Mouse (Mus musculus): Measurements from ENCODE around the gene Sh2d5.

Sh2d5 gene

DNA sequence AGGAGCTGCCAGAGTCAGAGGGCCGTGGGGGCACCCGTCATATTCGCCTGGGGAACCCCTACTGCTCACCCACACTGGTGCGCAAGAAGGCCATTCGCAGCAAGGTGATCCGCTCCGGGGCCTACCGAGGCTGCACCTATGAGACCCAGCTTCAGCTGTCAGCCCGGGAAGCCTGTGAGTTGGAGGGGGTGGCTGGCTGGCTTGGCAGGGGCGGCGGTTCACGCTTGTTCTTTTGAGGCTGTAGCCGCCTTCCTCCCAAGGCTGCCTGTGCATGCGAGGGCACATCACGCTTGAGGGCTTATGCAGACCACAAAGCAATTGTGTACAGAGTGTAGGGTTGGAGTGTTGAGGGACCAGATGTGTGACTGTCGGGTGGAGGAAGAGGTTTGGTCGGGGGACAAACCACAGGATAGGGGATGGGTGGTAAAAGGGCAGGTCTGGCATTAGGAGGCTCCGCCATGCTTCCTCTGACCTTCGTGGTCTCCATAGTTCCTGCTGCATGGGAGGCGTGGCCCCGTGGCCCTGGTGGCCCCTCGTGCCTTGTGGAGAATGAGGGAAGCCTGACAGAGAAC is 7.0 kb downstream of the Sh2d5 start:
- in situ Hi-C loops (cut with MboI; ENCODE audit: unreplicated experiment in 2 of 2): no loop called here

- in situ Hi-C loops (cut with MboI; ENCODE audit: unreplicated experiment in 2 of 2): no loop called here
These were observed 8.5 kb downstream of the Sh2d5 start for GRCm38 (mm10) chr4:138258663-138259062.

DNA sequence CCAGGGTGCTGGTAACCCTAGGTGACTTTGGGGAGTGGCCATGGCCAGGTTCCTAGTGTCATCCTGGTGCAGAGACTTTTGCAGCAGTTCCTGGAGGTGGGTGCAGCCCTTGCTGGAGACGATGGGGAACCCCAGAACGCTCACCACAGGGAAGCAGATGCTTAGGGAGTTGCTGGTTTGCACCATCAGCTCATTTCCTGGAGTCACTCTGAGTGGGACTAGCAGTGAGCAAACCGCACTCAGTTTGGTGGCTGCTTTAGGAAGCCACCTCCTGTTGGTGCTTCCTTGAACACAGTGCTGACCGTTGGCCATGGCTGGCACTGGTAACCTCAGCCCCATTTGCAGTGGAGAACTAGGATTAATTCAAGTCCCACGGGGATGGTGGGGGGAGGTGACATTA is 9.3 kb downstream of the Sh2d5 start:
- in situ Hi-C loops (cut with MboI; ENCODE audit: unreplicated experiment in 2 of 2): no loop called here

GRCm38 (mm10) chr4:138261843-138262681 is 11.9 kb downstream of the Sh2d5 start:
- in situ Hi-C loops (cut with MboI; ENCODE audit: unreplicated experiment in 2 of 2): loop anchor here in 1 of 2 experiments (5.0 kb wide), 1 partner anchor 45 kb away; the partner anchor contains the start of gene Hp1bp3

DNA sequence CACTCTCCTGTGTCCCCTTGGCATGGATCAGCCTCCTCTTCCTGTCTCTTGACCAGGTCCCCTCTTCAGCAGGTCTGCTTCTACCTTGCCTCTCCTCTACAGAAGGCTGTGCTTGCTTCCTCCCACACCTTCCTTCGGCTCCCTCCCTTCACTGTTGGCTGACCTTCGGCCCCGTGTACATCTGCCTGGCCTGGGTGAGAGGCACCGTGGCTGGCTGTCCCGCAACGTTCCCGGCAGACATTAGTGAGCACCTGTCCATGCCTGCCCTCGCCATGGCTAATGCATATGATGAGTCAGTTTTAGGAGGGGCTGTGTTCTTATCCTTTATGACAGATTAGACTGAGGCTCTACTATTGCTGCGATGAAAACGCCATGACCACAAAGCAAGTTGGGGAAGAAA is 17.7 kb downstream of the Sh2d5 start:
- in situ Hi-C loops (cut with MboI; ENCODE audit: unreplicated experiment in 2 of 2): no loop called here

GRCm38 (mm10) chr4:138272011-138272997 is 22.1 kb downstream of the Sh2d5 start:
- in situ Hi-C loops (cut with MboI; ENCODE audit: unreplicated experiment in 2 of 2): no loop called here

DNA sequence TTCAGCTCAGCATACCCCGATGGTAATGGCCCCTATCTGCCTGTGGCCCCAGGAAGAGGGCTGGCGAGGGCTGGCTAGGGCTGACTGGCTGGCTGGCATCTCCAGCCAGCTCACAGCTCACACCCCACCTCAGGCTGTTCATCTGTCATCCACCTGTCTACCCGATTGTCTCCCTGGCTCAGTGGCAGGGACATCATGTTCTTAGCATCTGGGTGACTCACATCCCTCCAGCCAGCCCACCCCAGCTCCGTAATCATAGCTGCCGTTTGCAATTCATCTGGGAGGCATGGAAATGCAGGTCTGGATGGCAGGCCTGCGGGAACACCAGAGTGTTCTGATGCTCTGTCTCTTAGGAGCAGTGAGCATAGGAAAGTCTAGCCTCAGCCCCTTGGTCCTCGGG is 28.1 kb downstream of the Sh2d5 start:
- in situ Hi-C loops (cut with MboI; ENCODE audit: unreplicated experiment in 2 of 2): loop anchor here in 1 of 2 experiments (25.0 kb wide), 1 partner anchor 91 kb away; no protein-coding TSS in a partner anchor

DNA sequence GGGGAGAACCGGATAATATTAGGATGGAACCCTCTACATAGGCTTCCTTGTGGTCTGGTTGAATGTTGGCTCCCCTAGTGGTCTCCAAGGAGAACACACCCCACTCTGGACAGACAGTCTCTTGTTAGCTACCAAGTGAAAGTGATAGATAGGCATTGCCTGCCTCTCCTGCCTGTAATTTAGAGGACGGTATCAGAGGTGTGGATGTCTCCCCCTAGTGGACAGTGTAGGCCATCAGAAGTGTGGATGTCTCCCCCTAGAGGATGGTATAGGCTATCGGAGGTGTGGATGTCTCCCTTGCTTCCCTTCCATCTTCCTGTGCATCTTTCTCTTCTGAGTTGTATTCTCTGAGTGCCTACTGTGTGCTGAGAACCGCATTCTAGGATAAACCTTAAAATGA is 32.6 kb downstream of the Sh2d5 start:
- in situ Hi-C loops (cut with MboI; ENCODE audit: unreplicated experiment in 2 of 2): loop anchor here (5.0 to 25.0 kb wide), 4 partner anchors 36 to 318 kb away; no protein-coding TSS in a partner anchor

DNA sequence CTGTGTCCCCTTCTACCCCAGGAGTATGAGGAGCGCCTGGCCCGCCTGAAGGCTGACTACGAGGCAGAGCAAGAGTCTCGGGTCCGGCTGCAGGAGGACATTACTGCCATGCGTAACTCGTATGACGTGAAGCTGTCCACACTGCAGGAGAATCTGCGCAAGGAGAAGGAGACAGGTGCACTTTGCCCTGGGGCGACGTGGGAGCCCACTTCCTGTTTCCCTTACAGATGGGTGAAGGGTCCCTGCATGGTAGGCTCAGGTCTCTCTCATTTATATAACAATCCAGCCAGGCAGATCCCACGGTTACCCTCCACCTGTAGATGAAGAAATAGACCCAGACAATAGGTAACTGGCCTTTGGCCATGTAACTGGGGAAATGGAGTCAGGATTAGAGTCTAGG is 36.2 kb downstream of the Sh2d5 start:
- in situ Hi-C loops (cut with MboI; ENCODE audit: unreplicated experiment in 2 of 2): loop anchor here in 1 of 2 experiments (10.0 to 25.0 kb wide), 2 partner anchors 99 to 322 kb away; no protein-coding TSS in a partner anchor

DNA sequence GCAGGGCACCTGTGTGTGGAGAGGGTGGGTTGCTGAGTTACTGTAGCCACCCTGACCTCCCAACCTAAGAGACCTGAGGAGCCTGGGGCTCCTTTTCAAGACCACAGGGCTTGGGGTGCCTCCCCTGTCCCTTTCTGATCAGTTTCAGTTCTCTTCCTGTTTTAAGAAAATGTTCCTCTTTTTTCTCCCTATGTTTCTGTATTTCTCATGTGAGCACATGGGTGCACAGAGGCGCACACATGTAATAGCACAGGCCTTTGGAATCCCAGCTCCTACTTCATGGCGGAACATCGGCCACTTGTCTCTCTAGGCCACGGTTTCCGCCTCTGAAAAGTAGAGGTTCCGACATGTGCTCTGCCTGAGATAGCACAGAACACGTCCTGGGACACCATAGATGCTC is 38.5 kb downstream of the Sh2d5 start:
- in situ Hi-C loops (cut with MboI; ENCODE audit: unreplicated experiment in 2 of 2): loop anchor here in 1 of 2 experiments (10.0 to 25.0 kb wide), 2 partner anchors 101 to 324 kb away; no protein-coding TSS in a partner anchor

- in situ Hi-C loops (cut with MboI; ENCODE audit: unreplicated experiment in 2 of 2): loop anchor here in 1 of 2 experiments (25.0 kb wide), 1 partner anchor 105 kb away; no protein-coding TSS in a partner anchor
These were observed 41.8 kb downstream of the Sh2d5 start for GRCm38 (mm10) chr4:138292028-138292427.

- in situ Hi-C loops (cut with MboI; ENCODE audit: unreplicated experiment in 2 of 2): loop anchor here in 1 of 2 experiments (25.0 kb wide), 1 partner anchor 106 kb away; no protein-coding TSS in a partner anchor
These were observed 43.2 kb downstream of the Sh2d5 start for GRCm38 (mm10) chr4:138293261-138293948.

DNA sequence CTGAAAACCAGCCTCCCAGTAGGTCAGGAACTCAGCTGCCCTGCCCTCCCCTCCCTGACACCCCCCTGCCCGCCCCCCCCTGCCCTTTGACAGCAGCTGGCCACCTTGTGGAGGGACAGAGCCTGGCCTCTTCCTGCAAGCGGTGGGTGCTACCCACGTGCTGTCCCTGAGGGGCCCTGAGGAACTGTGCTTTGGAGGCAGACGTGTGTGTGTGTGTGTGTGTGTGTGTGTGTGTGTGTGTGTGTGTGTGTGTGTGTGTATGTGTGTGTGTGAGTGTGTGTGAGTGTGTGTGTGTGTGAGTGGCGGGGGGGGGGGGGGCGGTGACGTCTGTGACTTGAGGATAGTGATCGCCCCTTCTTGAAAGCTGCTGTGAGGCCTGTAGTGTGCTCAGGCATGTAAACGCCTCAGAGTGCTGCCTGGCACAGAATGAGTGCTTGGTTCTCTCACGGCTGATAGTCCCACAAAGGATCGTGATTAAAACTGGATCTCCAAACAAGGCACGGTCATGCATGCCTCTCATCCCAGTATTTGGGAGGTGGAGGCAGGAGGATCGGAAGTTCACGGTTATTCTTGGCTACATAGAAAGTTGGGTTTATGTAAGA is 43.8 kb downstream of the Sh2d5 start:
- in situ Hi-C loops (cut with MboI; ENCODE audit: unreplicated experiment in 2 of 2): loop anchor here in 1 of 2 experiments (25.0 kb wide), 1 partner anchor 107 kb away; no protein-coding TSS in a partner anchor

DNA sequence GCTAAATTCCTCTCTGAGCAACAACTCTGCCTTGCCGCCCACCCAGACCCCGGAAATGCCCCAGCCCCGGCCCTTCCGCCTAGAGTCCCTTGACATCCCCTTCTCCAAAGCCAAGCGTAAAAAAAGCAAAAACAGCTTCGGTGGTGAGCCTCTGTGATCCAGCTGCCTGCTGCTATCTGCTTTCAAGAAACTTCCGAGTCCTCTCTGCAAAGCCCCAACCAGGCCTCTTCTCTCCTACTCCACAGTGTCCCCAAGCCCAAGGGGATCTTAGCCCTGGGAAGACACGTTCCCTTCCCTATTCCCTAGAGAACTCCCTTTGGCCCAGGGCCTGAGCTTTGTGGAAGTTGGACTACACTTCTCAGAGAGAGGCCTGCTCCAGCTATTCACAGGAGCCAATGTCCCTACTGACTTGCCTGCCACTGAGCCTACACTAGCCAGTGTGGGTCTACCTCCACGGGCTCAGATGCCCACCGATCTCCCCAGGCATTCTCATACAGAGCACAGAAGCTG is 51.1 kb downstream of the Sh2d5 start:
- in situ Hi-C loops (cut with MboI; ENCODE audit: unreplicated experiment in 2 of 2): loop anchor here in 1 of 2 experiments (25.0 kb wide), 1 partner anchor 964 kb away; no protein-coding TSS in a partner anchor

- in situ Hi-C loops (cut with MboI; ENCODE audit: unreplicated experiment in 2 of 2): loop anchor here in 1 of 2 experiments (25.0 kb wide), 1 partner anchor 966 kb away; no protein-coding TSS in a partner anchor
These were observed 52.8 kb downstream of the Sh2d5 start for GRCm38 (mm10) chr4:138303011-138303410.

DNA sequence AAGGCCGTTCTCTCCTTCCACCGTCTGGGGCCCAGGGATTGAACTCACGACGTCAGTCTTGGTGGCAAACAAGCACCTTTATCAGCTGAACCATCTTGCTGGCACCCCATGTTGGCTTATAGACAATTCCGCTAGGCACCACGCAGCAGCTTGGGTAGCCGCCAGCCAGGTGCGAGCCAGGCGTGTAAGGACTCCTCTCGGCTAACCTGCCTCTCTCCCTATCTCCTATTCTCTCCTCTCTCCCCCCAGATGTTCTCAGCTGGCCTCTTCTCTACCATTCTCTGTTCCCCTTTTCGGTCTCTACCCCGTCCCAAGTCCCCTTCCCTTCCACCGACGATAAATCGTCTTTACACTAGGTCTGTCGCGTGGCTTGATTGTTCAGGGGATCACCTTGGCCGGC is 53.5 kb downstream of the Sh2d5 start:
- in situ Hi-C loops (cut with MboI; ENCODE audit: unreplicated experiment in 2 of 2): loop anchor here in 1 of 2 experiments (25.0 kb wide), 1 partner anchor 966 kb away; no protein-coding TSS in a partner anchor

- in situ Hi-C loops (cut with MboI; ENCODE audit: unreplicated experiment in 2 of 2): loop anchor here in 1 of 2 experiments (25.0 kb wide), 1 partner anchor 967 kb away; no protein-coding TSS in a partner anchor
These were observed 54.3 kb downstream of the Sh2d5 start, which contains the start of gene Ddost for GRCm38 (mm10) chr4:138304340-138305104. Gene Ddost (plus strand): TSS chr4:138304730.

DNA sequence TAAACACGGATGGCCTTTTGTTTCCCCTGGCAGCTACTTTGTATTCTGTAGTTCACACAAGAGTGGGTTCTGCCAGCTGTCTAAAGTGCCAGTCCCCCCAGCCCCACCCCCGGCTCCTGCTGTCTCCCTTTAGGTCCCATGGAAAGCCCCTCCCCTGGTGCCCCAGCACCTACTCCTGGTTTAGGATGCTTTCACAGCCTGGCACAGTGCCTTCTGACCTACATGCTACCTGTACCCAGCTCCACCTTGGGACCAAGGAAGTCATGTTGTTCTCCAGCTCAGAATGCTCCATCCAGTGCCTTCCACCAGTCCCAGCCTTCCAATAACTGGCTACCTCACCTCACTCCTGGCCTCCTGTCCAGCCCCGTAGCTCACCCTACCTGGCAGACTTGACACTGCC is 56.8 kb downstream of the Sh2d5 start:
- in situ Hi-C loops (cut with MboI; ENCODE audit: unreplicated experiment in 2 of 2): loop anchor here in 1 of 2 experiments (25.0 kb wide), 1 partner anchor 970 kb away; no protein-coding TSS in a partner anchor
